Mouse (Mus musculus) midbrain, embryonic 16.5 days (tissue): Measurements from ENCODE around the gene Itgb3. TPM values are rescaled to one million over a fixed set of nuclear protein-coding genes. Genes with fewer than 3 reads are reported as not detected.

Source experiments
- ATAC-seq: fragments of 200-750 bp; cut with Nextera tagmentation; 2 replicates; pipeline ENCODE4 v1.8.0; 2017; ENCODE audit warnings: moderate TSS enrichment
- H3K27ac ChIP-seq: fragments of 300-500 bp; sonication (generic); 2 replicates; pipeline ENCODE4 v1.5.1; 2014; ENCODE audit warnings: mild to moderate bottlenecking, low read length, mixed read lengths
- H3K27me3 ChIP-seq: fragments of 300-500 bp; sonication (generic); 2 replicates; pipeline ENCODE4 v1.6.1; 2014; ENCODE audit warnings: low read depth, low read length, mixed read lengths; ENCODE audit not compliant: control insufficient read depth, insufficient read depth
- H3K36me3 ChIP-seq: fragments of 300-500 bp; sonication (generic); 2 replicates; pipeline ENCODE4 v1.6.1; 2014; ENCODE audit warnings: mild to moderate bottlenecking, low read length, moderate library complexity, mixed read lengths; ENCODE audit not compliant: control insufficient read depth, insufficient read depth
- H3K4me1 ChIP-seq: fragments of 300-500 bp; sonication (generic); 2 replicates; pipeline ENCODE4 v1.6.1; 2014; ENCODE audit warnings: mild to moderate bottlenecking, low read length, mixed read lengths; ENCODE audit not compliant: control insufficient read depth, insufficient read depth
- H3K4me2 ChIP-seq: fragments of 300-500 bp; sonication (generic); 2 replicates; pipeline ENCODE4 v1.6.1; 2014; ENCODE audit warnings: mild to moderate bottlenecking, low read length, mixed read lengths
- H3K4me3 ChIP-seq: fragments of 300-500 bp; sonication (generic); 2 replicates; pipeline ENCODE4 v1.5.1; 2014; ENCODE audit warnings: low read depth, mild to moderate bottlenecking, low read length, moderate library complexity, mixed read lengths
- H3K9ac ChIP-seq: fragments of 300-500 bp; sonication (generic); 2 replicates; pipeline ENCODE4 v1.6.1; 2014; ENCODE audit warnings: low read depth, low read length, mixed read lengths
- H3K9me3 ChIP-seq: fragments of 300-500 bp; sonication (generic); replicated peaks from 2 replicates; pipeline ENCODE4 v1.6.1; 2014; ENCODE audit warnings: mild to moderate bottlenecking, low read length, mixed read lengths; ENCODE audit not compliant: control insufficient read depth, poor library complexity, severe bottlenecking
- WGBS: fragments of 180-500 bp; shearing (Covaris S2); extraction: QIAGEN DNeasy Blood & Tissue Kit; methylation state at CpG from one replicate; pipeline ENCODE4 v1.1.7; 2014; 5-methylcytosine and 5-hydroxymethylcytosine counted together
- polyA plus RNA-seq: library from polyadenylated mRNA; unstranded; fragments of >200 nt; fragmentation: Nextera tagmentation; extraction: Ambion mirVana; gene quantifications from 2 replicates; pipeline ENCODE4 v1.2.1, GENCODE M21; 2015

Gene Itgb3
- polyA plus RNA-seq, 1 experiment from 2014 or later, result 0.99 TPM

GRCm38 (mm10) chr11:104609733-104610132 is 1.9 kb downstream of the Itgb3 start:
- no peak overlapping the region for H3K9ac ChIP-seq
- peaks cover 17% of the 10 kb centered on the region for H3K27me3 ChIP-seq
- ATAC-seq, result no peak
- 49% methylated on average over 4 of the region's 4 CpGs for WGBS
- no peak overlapping the region for H3K27ac ChIP-seq
- H3K9me3 ChIP-seq, result no peaks in the 10 kb centered on the region
- peaks cover 6% of the 10 kb centered on the region for H3K4me1 ChIP-seq
- H3K36me3 ChIP-seq, result no peaks in the 10 kb centered on the region
- no peak overlapping the region for H3K4me2 ChIP-seq
- no peak overlapping the region for H3K4me3 ChIP-seq

GRCm38 (mm10) chr11:104611579-104612151 is 3.9 kb downstream of the Itgb3 start:
- Histone ChIP-seq H3K4me3 (no peak overlapping the region), H3K27me3 (peaks cover 13% of the 10 kb centered on the region), H3K9me3 (no peaks in the 10 kb centered on the region), H3K27ac (no peak overlapping the region), H3K9ac (no peak overlapping the region), H3K4me1 (peaks cover 6% of the 10 kb centered on the region), H3K36me3 (no peaks in the 10 kb centered on the region), H3K4me2 (no peak overlapping the region)
- no peak for ATAC-seq
- 53% methylated on average over 4 of the region's 4 CpGs for WGBS

DNA sequence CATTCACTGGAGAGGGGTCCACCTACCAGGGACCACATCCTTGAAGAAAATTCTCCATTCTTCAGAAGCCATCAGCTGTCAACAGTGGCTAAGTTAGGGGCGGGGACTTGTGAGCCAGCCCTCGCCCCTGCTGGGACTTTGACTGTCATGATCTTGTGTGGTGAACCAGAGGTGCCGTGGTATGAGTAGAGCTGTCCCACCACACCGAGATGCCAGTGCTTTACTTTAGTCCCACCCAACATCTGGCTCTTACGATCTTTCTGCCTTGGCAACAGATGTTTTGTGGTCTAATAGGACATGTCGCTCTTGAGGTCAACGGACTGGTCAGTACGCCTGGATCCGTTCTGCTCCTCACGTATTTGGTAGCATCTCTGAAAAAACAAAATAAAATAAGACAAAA is 5.8 kb downstream of the Itgb3 start:
- peaks cover 3% of the 10 kb centered on the region for H3K4me1 ChIP-seq
- no peak overlapping the region for H3K27ac ChIP-seq
- no peak overlapping the region for H3K9ac ChIP-seq
- 87% methylated on average over 10 of the region's 10 CpGs for WGBS
- ATAC-seq, result no peak
- H3K27me3 ChIP-seq, result peaks cover 12% of the 10 kb centered on the region
- no peaks in the 10 kb centered on the region for H3K9me3 ChIP-seq
- H3K4me3 ChIP-seq, result no peak overlapping the region
- H3K4me2 ChIP-seq, result no peak overlapping the region
- no peaks in the 10 kb centered on the region for H3K36me3 ChIP-seq

DNA sequence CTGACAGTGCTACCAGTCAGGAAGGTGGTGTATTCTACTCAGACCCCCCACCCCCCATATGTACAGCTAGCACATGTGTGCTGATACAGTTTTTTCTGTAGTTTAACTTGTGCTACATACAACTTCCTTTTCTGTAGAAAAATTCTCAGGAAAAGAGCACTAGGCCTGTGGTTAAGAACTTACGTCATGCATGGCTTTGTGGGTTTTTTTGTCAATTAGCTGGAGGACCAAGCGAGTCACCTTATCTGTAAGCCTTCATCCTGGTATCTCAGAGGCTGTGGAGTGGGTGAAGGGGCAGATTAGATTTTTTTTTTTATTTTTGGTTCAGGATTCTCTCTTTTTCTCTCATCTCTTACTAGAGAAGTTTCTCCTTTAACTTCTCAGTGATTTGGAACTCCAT is 6.3 kb downstream of the Itgb3 start:
- Histone ChIP-seq H3K27ac (no peak overlapping the region), H3K9me3 (no peaks in the 10 kb centered on the region), H3K4me1 (no peaks in the 10 kb centered on the region), H3K36me3 (no peaks in the 10 kb centered on the region), H3K4me2 (no peak overlapping the region), H3K27me3 (peaks cover 10% of the 10 kb centered on the region; the same call in 1 of the 2 replicates), H3K9ac (no peak overlapping the region), H3K4me3 (no peak overlapping the region)
- no peak for ATAC-seq
- 77% methylated on average over 2 of the region's 2 CpGs for WGBS

DNA sequence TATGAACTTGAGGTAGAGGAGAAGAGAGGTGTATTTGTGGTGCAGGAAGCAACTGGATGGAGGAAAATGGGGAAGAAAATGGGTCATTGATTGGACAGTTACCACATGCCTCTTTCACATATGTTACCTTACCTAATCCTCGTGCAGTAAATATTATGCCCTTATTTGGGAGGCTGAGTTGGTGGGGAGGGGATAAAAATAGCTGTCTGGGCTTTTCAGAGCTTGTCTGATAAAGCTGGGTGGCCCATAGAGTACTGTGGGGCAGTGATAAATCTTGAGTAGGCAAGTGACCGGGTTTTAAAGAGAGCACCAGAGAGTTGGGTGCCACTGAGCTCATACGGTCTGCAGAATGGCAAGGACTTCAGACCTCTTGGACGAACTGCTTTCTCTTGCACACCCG is 8.4 kb downstream of the Itgb3 start:
- no peak overlapping the region for H3K9ac ChIP-seq

GRCm38 (mm10) chr11:104618638-104619076 is 10.9 kb downstream of the Itgb3 start:
- no peaks in the 10 kb centered on the region for H3K9me3 ChIP-seq
- whole genome bisulfite sequencing, result 82% methylated on average over 6 of the region's 6 CpGs
- no peak overlapping the region for H3K4me2 ChIP-seq
- H3K36me3 ChIP-seq, result no peaks in the 10 kb centered on the region
- no peak overlapping the region for H3K4me3 ChIP-seq
- ATAC-seq, result no peak
- H3K27me3 ChIP-seq, result no peaks in the 10 kb centered on the region
- no peak overlapping the region for H3K27ac ChIP-seq
- no peaks in the 10 kb centered on the region for H3K4me1 ChIP-seq
- no peak overlapping the region for H3K9ac ChIP-seq

More for the DNA sequence above, 8.4 kb downstream of the Itgb3 start:
- Histone ChIP-seq H3K4me3 (no peak overlapping the region), H3K4me2 (no peak overlapping the region), H3K4me1 (no peaks in the 10 kb centered on the region), H3K27me3 (no peaks in the 10 kb centered on the region), H3K9me3 (no peaks in the 10 kb centered on the region), H3K27ac (no peak overlapping the region), H3K36me3 (no peaks in the 10 kb centered on the region)
- 90% methylated on average over 5 of the region's 5 CpGs for WGBS
- no peak for ATAC-seq

GRCm38 (mm10) chr11:104619084-104620022 is 11.6 kb downstream of the Itgb3 start:
- no peak overlapping the region for H3K27ac ChIP-seq
- H3K27me3 ChIP-seq, result no peaks in the 10 kb centered on the region
- no peak overlapping the region for H3K4me2 ChIP-seq
- H3K36me3 ChIP-seq, result no peaks in the 10 kb centered on the region
- H3K4me3 ChIP-seq, result no peak overlapping the region
- WGBS, result 46% methylated on average over 13 of the region's 13 CpGs
- H3K9me3 ChIP-seq, result no peaks in the 10 kb centered on the region
- no peak overlapping the region for H3K9ac ChIP-seq
- ATAC-seq, result no peak
- H3K4me1 ChIP-seq, result no peaks in the 10 kb centered on the region

DNA sequence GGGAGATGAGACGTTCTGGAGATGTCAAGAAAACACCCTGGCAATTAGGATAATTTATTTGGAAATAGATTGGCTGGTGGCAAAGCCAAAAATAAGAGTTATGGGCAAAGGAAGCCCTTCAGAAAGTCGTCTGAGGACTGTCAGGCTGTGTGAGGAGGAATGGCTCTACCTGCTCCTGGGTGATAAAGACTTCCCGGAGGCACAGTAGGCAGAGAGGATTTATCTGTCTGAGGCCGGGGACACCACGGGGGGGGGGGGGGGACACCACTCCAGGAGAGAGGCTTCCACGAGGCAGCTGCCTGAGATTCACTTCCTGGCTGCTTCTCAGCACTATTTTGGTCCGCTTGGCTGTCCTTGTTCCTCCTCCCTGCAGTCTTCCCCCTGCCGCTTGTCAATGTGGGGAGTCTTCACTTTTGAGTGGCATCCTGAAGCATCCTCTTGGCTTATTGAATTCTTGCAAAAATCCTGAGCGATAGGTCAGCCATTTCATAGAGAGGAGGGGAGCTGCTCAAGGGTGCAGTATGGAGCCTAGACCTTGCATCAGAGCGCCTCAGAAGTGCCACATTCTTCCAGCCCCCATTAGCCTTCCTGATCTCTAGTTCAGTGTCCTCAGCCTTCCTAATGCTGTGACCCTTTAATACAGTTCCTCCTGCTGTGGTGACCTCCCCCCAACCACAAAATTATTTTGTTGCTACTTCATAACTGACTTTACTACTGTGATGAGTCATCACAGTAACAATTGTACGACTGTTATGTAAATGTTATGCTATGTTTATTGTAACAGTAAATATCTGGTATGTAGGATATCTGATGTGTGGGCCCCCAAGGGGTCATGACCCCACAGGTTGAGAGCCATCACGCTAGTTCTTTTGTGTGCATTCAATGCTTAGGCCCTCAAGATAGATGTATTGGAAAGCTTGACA is 14.5 kb downstream of the Itgb3 start:
- WGBS, result 44% methylated on average over 10 of the region's 12 CpGs
- H3K4me2 ChIP-seq, result no peak overlapping the region
- ATAC-seq, result no peak
- no peak overlapping the region for H3K4me3 ChIP-seq
- H3K27me3 ChIP-seq, result no peaks in the 10 kb centered on the region
- H3K9me3 ChIP-seq, result no peaks in the 10 kb centered on the region
- no peaks in the 10 kb centered on the region for H3K4me1 ChIP-seq
- no peak overlapping the region for H3K27ac ChIP-seq
- H3K9ac ChIP-seq, result no peak overlapping the region
- H3K36me3 ChIP-seq, result no peaks in the 10 kb centered on the region
